Mouse (Mus musculus): ENCODE data around the gene AW822073.
"Not testable (repeated sequence)": the region's sequence is repeated elsewhere in the genome, so short reads cannot be mapped to it uniquely, and the experiment has no call there.

The AW822073 gene

GRCm38 (mm10) chr10:58221571-58221970, 3.2 kb downstream of the AW822073 start:
- not testable (repeated sequence) for DNase-seq (ENCODE audit: low spot score in 2 of 2)

DNA sequence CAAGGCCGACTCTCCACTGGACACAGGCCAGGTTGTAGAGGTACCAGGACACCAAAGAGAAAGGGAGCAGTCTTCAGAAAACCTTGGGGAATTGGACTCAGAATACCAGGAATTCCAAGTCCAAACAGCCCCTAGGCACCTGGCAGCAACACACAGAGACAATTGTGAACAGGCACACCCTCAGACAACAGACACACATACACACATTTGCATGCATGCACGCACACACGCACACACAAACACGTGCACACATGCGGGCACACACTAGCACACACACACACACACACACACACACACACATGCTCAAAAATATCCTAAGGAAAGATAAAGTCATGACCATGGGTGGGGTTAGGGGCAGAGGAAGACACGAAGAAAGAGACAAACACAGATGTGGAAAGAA, 4.0 kb downstream of the AW822073 start:
- no peak for DNase-seq (ENCODE audit: low spot score in 2 of 2)

GRCm38 (mm10) chr10:58217366-58217765, 7.4 kb downstream of the AW822073 start:
- DNase-seq (ENCODE audit: low spot score in 2 of 2), result no peak

- no peak for DNase-seq (ENCODE audit: low spot score in 2 of 2)
These were observed 9.4 kb downstream of the AW822073 start for GRCm38 (mm10) chr10:58215353-58215752.

DNA sequence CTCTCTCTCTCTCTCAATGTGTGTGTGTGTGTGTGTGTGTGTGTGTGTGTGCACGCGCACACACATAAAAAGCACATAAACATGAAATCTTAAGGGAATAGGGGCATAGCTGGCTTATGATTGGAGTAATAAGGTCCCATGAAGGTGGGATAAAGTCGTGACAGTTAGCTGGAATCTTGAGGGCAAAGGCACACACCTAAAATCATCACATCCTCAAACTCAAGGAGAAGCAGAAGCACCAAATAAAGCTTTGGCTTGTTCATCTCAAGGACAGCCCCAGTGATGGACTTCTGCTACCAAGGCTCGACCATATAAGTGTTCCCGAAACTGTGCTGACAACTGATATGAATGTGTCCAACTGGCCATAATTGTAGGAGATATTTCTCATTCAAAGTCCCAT, 9.8 kb downstream of the AW822073 start:
- DNase-seq (ENCODE audit: low spot score in 2 of 2), result no peak

DNA sequence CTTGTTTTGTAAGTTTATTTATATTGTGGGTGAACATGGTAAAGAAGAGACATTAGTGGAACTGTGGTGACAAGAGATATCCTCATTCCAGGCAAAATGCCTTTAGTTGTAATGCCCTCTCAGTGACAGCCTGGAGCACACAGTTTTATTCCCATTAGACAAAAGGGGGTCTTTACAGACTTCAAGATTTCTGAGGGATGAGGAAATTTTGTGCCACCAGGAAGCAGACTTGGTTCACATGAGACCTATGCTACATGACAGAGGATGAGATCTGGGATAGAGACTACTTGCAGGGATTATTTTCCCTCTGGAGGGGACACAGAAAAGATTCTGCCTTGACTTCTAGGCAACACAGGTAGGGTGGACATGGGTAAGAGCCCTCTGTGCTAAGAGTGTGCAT, 10.2 kb downstream of the AW822073 start:
- DNase-seq (ENCODE audit: low spot score in 2 of 2), result no peak

GRCm38 (mm10) chr10:58212230-58212629, 12.5 kb downstream of the AW822073 start:
- DNase-seq (ENCODE audit: low spot score in 2 of 2), result no peak

DNA sequence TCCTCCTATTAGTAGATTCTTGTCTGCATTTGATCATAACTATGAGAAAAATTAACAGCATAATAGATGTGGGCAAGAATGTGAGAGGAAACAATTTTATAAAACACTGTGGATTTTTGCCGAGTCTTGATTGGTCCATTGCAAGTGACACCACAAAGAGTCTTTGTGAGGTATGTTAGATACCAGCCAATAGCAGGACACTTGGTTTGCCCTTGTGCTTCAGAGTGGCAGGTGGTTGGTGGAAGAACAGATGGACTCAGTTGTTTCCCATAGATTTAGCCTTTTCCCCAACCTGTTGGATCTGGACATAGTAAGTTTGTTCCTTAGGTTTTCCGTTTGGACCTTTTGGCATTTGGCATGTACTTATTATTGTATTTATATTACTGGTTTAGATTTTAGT, 13.5 kb downstream of the AW822073 start:
- no peak for DNase-seq (ENCODE audit: low spot score in 2 of 2)

DNA sequence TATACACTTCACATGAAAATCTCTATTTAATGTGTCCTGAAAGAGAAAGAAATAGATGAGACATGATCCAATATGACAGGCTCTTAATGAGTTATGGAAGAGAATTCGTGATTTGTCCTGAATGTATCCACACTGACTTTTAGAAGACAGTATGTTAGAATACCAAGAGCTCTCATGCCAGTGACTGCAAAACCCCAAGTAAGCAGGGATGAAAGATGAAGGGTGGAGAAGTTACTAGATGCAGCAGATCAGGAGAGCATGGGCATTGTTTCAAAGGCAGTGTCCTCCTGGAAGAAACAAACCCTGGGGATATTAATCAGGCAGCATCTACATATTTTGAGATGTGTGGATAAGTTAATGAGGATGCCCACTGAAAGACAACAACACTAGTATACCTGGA, 14.2 kb downstream of the AW822073 start:
- DNase-seq (ENCODE audit: low spot score in 2 of 2), result no peak

- DNase-seq (ENCODE audit: low spot score in 2 of 2), result no peak
These were observed 14.8 kb downstream of the AW822073 start for GRCm38 (mm10) chr10:58209710-58210467.

- no peak for DNase-seq (ENCODE audit: low spot score in 2 of 2)
These were observed 17.9 kb downstream of the AW822073 start for GRCm38 (mm10) chr10:58206639-58207404.

- no peak for DNase-seq (ENCODE audit: low spot score in 2 of 2)
These were observed 18.7 kb downstream of the AW822073 start for GRCm38 (mm10) chr10:58205986-58206385.
